Mouse (Mus musculus) urinary bladder, postnatal 25 days (tissue): ENCODE measurements around the gene Endod1.
"Not testable (repeated sequence)": the region's sequence is repeated elsewhere in the genome, so short reads cannot be mapped to it uniquely, and the experiment has no call there.

ENCODE experiments used
- DNase-seq: peaks from one replicate; pipeline ENCODE4 v3.0.0; 2022; ENCODE audit warnings: low spot score

Gene Endod1

DNA sequence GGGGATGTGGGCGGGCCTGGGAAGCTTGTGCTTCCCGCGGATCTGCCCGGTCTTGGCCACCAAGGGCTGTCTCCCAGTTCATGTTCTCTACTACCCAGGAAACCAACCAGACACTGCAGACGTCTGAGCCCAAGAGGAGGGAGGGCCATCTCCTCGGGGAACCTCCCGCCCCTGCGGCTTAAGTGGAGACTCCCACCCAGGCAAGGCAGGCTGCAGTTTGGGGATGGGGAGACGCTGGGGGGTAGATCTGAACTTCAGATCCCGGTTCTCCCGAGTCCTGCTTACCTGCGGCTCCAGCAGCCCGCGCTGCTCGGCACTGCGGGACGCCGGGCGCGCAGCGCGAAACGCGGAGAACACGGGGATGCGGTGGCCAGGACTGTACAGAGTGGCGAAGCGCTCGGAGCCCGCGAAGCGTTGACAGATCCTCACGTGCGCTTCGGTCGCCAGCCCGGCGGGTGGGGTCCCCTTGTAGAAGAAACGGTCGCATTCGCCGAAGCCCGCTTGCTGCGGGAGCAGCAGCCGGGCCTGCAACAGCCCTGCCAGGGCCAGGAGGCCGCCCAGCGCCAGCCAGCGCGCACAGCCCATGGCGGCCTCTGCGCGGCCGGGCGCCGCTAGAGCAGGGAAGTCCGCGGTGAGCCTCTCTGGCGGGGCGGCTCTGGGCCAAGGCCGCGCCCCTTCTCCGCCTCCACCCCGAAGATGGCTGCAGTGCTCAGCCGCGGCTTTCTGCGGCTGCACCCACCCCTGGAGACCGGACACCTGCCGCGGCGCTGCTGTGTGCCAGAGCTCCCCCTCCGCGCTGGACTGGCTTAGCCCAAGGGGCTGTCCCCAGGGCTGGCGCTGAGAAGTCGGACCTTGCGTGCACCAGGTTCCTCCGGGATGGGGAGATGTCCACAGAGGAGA, 671 bp downstream of the Endod1 start:
- peak; percentile 79 for DNase-seq

DNA sequence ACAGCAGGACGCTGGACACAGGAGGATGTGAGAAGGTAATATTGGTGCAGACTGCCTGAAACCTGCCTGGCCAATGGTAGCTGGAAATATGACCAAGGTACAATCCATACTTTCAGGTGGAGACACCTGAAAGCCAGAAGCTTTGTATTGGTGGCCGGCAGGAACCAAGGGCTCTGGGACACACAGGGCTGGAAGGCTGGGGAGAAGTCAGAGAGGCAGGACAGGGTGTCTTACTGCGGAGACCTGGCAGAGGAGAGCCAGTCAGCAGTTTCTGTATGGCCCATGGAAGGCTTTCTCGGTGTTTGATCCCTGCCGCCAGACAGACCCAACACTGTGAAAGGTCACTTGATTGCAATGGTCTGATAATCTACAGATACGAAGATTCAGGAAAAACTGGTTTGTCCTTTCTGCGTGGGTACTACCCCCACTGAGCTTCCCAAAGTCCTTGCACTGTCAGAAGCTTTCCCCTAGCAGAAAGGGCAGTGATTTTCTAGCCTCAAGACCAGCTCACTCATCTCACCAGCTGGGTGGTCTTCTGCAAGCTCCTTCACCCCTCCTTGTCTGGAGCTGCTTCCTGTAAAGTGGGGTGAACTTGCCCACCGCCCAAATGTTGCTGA, 1.4 kb downstream of the Endod1 start:
- DNase-seq: no peak

DNA sequence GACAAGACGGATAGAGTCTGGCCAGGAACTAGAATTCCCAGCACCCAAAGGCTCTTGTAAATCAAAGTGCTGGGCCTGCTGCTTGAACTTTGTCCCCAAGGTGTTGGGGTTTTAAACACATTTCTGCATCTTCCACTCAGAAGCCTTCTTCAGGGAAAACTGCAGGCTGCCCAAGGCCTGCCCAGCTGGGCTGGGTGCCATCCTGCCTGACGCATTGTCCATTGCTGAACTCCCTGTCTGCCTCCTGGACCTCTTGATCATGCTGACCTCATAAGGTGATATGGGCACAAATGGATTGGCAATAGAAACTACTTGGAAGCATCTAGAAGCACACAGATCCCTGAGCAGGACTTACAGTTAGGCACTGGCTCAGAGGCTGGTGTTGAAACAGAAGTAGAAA, 3.2 kb downstream of the Endod1 start:
- no peak for DNase-seq

DNA sequence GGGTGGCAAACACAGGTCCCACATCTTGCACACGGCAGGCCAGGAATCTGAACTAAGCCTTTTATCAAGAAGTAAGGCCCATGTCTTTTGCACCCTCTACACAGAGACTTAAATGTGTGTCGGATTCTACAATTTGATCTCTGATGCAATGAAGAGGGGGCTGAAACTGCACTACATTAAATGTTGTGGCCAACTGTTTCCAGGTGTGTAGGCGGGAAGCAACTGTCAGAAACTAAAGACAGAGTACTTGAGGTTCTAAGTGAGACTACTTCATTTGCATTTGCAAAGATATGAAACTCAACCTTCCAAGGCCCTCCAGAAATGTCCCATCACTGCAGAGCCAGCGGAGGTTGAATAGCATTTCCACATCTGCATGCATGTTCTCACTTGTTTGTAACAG, 5.2 kb downstream of the Endod1 start:
- no peak for DNase-seq

DNA sequence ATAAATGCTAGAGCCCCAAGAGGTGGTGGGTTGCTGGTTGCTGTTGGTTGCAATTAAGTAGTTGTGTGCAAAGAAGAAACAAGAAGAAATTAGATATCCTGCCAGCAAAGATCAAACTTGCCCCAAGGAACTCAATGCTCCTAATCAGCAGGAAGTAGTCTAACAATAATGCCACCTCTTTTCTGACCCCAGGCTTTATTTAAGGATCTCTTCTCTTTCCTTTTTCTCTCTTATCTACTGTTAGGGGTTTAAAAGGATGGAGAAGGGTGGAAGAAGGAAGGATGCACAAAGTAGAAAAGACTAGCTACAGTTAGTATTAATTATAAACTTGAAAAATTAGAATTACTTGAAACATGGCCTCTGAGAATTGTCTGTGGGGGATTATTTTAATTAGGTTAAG, 8.9 kb downstream of the Endod1 start:
- DNase-seq: no peak

DNA sequence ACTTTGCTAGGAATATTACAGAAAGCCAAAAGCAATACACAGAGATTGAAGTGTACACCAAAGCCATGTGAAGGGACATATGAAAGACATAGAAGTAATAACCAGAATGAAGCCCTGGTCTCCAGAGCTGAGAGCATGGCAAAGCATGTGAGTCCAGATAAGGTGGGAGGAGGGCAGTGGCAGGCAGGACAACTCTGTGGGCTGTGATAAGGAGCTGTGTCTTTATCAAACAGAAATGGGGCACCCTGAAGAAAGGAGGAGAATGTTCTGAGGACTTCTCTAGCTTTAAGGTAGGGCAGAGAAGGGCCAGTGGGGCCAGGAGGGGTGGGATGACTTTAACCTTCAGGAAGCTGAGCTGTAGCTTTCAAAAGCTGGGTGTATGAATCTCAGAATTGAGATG, 12.0 kb downstream of the Endod1 start:
- DNase-seq: no peak

DNA sequence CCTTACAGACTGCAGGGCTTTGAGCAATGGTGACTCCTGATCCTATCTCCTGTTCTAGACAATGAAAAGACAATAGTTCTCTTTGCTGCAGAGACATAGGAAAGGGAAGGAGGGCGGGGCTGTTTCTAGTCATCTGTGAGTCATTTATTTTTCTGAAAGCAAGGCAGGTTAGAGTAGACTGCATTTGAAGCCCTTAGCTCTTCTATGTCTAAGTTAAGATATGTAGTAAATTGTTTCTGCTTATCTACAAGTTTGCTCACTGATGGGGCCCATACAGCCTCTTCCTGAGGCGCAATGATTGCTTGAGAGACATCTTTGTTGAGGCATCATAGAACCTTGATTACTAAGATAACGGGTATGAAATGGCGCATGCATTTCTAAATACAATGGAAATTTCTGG, 13.5 kb downstream of the Endod1 start:
- DNase-seq: no peak

DNA sequence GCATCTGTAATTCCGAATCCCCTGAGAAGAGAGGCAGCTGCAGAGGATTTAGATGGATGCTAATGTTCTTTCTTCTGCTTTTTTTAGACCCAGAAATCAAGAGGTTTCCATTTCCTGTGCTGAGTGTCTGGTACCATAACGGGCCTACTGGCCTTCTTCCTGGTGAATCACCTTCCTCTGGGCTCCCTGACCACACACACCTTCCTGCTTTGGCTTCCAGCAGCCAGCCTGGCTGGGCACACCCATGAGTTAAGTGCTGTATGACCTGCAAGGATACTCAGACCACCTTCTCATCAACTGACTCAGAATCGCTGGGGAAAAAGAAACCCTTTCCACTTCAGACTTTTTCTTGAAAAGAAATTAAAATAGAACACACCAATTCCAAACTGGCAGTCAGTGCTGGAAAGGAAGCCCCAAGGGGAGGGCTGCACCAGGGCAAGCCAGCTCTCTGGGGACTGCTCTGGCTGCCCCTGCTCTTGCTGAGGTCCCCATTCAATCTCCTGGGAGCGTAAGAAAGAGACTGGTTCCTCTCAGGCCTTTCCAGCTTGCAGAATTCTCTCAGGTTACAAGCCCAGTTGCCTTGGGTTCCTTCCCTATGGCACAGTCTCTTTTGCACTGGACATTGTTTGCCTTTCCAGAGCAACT, 15.7 kb downstream of the Endod1 start:
- no peak for DNase-seq

DNA sequence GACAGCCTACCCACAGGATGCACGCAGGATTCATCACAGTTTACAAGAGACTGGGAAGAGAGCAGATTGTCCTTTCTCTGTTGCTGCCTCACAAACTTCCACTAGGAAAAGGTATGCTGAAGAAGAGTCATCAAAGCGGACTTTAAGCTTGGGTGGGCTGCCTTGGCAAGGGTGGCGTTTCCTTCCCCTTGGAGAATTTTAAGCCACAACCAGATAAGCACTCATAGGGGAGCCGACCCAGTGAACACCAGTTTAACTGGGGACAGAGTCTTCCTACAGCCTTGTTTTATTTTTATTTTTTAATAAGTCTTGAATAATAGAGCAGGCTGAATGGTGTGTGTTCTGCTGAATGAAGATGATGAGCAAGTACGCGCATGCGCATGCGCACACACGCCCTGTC, 16.6 kb downstream of the Endod1 start:
- DNase-seq: no peak

DNA sequence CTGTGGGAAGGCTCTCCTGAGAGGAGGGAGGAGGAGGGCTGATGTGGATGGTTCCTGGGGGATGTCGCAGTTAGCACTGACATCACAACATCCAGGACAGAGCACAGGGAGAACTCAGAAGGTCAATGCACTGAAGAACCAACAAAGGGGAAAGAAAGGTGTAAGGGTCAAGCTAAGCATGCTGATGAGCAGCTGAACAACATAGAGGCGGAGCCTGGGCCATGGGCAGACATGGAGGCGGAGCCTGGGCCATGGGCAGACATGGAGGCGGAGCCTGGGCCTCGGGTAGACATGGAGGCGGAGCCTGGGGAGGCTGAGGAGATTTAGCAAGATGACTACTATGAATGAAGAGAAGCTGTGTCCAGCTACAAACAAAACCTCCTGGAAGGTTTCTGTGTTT, 17.8 kb downstream of the Endod1 start:
- DNase-seq: no peak

DNA sequence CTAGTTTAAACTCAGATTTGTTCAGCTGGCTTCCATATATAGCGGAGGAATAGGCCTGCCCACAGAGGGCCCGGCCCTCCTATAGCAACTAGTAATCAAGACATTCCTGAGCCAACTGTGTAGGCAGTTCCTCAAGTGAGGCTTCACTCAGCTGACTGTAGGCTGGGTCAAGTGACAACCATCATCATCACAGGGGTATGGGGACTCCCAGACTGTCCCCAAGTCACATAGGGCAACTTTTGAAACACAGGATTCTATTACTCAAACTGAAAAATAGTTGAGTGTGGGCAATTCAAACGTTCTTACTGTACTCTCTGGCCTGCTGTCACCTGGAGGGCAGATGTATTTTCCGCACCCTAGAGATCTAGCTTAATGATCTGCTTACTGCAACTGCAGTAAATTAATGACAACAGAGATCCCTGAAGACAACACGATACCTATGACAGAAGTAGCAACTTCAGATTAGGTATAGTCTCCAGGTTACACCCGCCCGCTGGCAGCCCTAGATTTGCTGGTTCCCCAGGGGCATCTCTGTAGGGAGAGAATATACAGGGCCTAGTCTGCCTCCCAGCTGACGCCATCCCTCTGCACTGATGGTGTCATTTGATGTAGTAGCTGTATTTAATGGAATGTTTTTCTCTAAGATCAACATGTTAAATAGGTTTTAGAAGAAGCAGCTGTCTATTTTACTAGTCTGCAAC, 19.1 kb downstream of the Endod1 start:
- DNase-seq: no peak

DNA sequence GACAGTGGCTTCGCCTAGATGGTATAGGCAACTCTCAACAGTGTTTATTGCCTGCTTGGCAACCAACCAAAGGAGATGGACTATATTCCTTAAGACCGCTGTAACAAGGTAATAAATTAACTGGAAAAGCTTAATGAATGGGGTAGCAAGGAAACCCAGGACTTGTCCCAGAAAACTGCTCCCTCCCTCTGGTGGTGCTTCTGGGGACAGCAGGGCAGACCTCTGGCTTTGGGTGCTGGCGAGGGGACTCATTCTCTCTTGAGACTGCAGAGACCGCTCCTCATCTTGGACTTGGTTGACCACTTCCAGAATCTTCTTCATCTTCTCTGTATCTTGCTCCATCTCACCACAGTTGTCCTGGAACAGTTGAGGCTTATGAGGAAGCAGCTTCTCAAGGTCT, 24.3 kb downstream of the Endod1 start:
- DNase-seq: no peak

DNA sequence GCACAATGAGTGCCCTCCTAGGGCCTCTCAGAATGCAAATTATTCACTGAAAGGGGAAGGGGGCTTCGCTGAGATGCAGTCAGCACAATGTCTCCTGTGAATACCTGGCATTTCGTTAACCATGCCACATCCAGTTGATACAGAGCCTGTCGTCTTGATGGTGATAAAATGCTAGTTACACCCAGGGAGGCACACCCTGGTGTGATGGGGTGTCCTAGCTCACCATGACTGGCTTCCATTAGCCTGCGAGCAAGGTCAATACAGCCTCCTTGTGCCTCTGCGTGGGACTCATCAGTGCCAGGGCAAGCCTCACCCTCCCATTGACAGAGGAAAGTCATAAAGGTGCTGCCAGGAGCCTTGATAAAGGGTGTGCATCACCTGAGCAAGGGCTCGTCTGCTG, 26.5 kb downstream of the Endod1 start:
- DNase-seq: no peak

DNA sequence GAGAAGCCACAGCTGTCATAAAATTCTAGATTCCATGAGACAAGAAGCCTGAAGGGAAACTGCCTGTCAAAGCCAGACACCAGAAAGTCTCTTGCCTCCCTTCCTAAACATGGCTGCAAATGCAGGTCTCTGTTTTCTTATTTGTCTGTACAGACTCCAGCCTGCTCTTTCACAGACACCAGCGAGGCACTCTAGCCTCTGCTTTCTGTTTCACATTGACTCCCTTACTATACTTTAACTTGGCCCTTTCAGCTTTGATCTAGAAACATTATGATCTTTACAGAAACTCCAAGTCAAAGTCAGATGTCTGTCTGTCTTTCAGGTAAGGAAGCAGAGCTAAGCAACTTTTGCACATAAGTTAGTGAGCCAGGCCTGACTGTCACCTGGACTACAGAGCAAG, 29.0 kb downstream of the Endod1 start:
- DNase-seq: no peak

DNA sequence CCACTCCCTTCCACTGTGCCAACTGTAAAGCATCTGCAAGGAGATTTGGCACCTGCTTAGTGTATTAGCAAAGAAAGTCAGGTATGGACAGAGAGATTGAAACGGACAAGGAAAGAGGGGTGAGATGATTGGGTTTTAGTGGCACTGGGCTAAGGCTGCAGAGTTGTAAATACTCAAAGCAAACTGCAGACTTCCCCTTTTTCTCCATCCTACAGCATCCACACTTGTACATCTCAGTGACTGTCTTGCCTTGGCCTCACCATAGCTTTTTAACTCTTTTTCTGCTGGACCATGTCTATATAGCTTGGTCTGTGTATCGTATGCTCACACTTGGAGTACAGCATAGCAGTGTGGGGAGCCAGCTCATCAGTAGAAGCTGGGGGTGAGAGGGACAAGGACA, 30.5 kb downstream of the Endod1 start:
- no peak for DNase-seq

DNA sequence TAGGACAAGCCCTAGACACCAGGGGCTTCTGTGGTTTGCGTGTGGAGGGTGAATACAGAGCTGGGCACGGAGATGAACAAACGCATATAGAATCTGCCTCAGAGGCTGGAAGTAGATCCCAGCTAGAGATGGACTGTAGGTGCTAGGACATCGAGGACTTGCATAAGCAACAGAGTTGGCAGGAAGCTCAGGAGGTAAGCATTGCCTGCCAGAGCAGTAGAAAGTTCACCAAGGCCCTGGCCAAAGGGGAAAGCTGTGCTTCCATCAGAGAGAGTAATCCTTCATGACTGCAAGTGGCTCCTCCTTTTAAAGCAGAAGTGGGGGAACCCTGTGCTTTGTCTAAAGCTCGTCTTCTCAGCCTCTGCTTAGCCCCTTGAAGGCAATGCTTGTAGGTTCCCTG, 31.9 kb downstream of the Endod1 start:
- DNase-seq: no peak

DNA sequence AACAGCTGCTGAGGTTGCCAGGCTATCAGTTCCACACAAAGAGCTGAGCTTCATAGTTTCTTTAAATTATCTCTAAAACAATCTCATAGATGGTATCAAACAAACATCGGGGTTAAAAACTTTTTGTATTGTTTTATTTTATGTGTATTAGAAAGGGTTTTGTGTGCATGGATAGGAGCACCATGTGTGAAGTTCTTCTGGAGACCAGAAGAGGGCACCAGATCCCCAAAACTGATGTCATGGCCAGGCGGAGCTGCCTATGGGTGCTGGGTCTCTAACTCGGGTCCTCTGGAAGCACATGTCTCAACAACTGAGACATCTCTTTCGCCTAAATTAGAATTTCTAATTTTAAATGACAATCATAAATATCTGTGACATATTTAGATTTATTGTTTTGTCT, 32.9 kb downstream of the Endod1 start:
- peak; percentile 28 for DNase-seq

DNA sequence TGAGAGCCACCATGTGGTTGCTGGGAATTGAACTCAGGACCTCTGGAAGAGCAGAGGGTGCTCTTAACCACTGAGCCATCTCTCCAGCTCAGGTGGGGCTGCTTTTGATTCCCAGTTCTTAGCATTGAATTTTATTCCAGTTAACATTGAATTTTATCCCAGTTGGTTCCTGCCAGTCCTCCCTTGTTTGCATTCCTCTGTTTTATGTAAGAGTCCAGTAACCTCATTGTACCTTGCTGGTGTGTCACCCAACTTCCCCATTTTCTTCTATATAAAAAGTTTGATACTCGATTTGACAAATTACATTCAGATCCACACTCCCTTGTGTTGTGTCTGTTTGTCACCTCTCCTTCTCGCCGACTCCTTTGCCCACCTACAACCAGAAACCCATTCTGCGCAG, 35.4 kb downstream of the Endod1 start:
- DNase-seq: not testable (repeated sequence)

DNA sequence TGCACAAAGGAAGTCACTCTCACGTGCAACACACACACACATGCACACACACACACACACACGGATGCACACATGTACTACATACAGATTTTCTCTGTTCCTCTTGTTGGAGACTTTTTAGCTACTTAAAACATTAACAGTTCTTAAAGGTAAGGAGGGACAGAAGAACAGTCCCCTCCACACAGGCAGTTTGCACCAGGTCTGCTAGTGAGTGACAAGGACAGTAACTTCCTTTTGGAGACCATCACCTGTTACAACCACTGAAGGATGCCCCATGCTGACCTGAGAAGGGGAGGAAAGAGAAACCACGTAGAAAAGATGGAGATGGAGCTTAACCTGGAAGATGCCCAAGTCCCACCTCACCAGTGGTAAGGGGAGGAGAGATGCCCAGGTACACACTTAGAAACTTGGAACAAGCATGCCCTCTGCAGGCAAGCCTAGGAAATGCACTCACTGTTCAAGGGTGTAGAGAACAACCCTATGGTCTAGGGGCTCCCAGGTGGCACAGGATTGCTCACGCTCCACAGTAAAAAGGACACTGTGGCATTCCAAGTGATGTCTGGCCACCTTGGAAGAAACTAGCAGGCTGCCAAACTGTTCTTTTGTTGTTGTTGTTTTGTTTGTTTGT, 39.2 kb downstream of the Endod1 start:
- peak; percentile 75 for DNase-seq

DNA sequence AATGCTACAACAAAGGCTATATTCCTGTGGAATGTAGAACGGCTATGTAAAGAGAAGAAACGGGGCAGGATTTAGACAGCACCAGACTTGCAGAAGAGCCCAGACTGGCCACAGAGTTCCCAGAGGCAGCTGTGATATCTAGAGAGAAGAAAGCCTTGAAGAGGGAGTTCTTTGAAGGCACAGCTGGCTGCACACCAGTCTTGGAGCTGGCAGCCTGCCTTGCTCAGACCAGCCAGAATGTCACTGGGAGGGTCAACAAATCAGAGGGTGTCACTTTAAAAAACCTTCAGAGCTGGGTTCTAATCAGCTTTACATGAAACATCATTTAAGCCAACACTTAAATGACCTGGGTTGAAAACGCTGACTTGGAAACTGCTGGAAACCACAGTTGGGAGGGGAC, 42.6 kb downstream of the Endod1 start:
- no peak for DNase-seq

DNA sequence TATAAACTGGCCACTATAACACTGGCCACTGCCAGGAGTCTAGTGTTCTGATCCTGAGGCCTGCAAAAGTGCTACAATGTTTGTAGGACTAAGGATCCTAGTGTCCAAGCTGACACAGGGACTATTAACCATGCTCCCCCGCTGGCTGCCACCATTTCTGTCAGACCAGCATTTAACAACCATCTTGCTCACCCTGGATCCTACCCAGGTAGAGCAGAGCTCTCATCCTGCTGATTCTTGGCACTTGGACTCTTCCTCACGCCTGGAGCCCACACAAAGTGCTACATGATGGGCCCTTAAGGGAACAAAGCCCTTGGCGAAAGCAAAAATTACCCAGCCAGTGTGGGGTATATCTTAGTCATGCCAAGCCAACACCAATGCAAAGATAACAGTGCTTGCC, 44.4 kb downstream of the Endod1 start:
- DNase-seq: no peak

DNA sequence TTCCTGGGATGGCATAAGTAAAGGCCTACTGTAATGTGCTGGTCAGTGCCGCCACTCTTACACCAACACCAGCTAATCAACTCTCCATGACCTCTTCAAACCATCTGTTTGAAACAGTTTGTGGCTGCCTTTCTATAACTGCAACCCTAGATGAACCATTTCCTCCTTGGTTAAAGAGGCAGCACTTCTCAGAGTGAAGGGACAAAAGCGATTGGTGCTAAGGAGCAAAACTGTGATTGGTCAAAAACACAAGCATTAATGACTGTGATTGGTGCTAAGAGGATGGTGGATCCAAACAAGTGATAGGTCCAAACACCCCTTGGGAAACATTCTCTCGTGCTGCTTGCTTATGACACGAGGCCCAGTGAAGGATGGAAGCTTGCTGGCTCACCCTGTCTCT, 45.5 kb downstream of the Endod1 start:
- no peak for DNase-seq
